7 mouse cellular contexts compared by ENCODE assay signal in genomic region chr9:100642186-100642839, GRCm38 (mm10). TPM values are rescaled to one million over a fixed set of nuclear protein-coding genes. Genes with fewer than 3 reads are reported as not detected.
A peak's percentile ranks its signal among the peaks of the same experiment; 100 is the strongest.
DNase-seq lines count a peak whose midpoint lies in the region; ATAC-seq and TF ChIP-seq lines count a peak whose summit lies in the region.

No protein-coding gene starts in this region.

- TF ChIP-seq CTCF in bone marrow, adult 2 months (IDR thresholded peaks at IDR 0.05; ENCODE audit: control insufficient read depth, insufficient read depth, low read length): no peak

- no peaks in the 10 kb centered on the region for H3K27me3 ChIP-seq in megakaryocyte, embryonic 14.5 days (replicated peaks)
- H3K27me3 ChIP-seq in intestine, embryonic 16.5 days (replicated peaks; ENCODE audit: control insufficient read depth, insufficient read depth, low read length): no peaks in the 10 kb centered on the region
- H3K27me3 ChIP-seq in midbrain, embryonic 11.5 days (ENCODE audit: control insufficient read depth, insufficient read depth, low read length): no peaks in the 10 kb centered on the region

- no peak for TF ChIP-seq POLR2A in bone marrow, adult 2 months (IDR thresholded peaks at IDR 0.05; ENCODE audit: borderline replicate concordance, control insufficient read depth, low read depth, low read length)

- ATAC-seq in megakaryocyte, adult 5-6 weeks (ENCODE audit: poor library complexity, severe bottlenecking): no peak
- peak; percentile 28 for ATAC-seq in erythroblast, adult 5-6 weeks (replicated peaks; ENCODE audit: low FRiP score, poor library complexity, severe bottlenecking)
- ATAC-seq in intestine, embryonic 16.5 days: no peak
- ATAC-seq in midbrain, embryonic 11.5 days (ENCODE audit: low FRiP score): no peak

- under 1% methylated on average over 16 of the region's 16 CpGs for WGBS in bone marrow, adult 2 months
- WGBS in intestine, embryonic 16.5 days: 1% methylated on average over 16 of the region's 16 CpGs
- 3% methylated on average over 16 of the region's 16 CpGs for WGBS in midbrain, embryonic 11.5 days

- H3K4me2 ChIP-seq in intestine, embryonic 16.5 days (ENCODE audit: low read depth, low read length): peak overlapping the region; percentile 80
- peak overlapping the region; percentile 79 for H3K4me2 ChIP-seq in midbrain, embryonic 11.5 days

- H3K9ac ChIP-seq in intestine, embryonic 16.5 days (ENCODE audit: low read depth, low read length): peak overlapping the region; percentile 79
- H3K9ac ChIP-seq in midbrain, embryonic 11.5 days (ENCODE audit: low read length): peak overlapping the region; percentile 75

- no peaks in the 10 kb centered on the region for H3K9me3 ChIP-seq in megakaryocyte, embryonic 14.5 days
- H3K9me3 ChIP-seq in intestine, embryonic 16.5 days (ENCODE audit: control insufficient read depth, low read length): no peaks in the 10 kb centered on the region
- no peaks in the 10 kb centered on the region for H3K9me3 ChIP-seq in midbrain, embryonic 11.5 days (ENCODE audit: control insufficient read depth, low read length)

- no peaks in the 10 kb centered on the region for H3K36me3 ChIP-seq in megakaryocyte, embryonic 14.5 days (replicated peaks; ENCODE audit: low read length)
- no peaks in the 10 kb centered on the region for H3K36me3 ChIP-seq in intestine, embryonic 16.5 days (ENCODE audit: control insufficient read depth, insufficient read depth, low read length)
- H3K36me3 ChIP-seq in midbrain, embryonic 11.5 days (ENCODE audit: control insufficient read depth, insufficient read depth, low read length): no peaks in the 10 kb centered on the region

- H3K27ac ChIP-seq in bone marrow, adult 2 months (ENCODE audit: control insufficient read depth, insufficient read depth, low read depth, low read length, poor library complexity): peak overlapping the region; percentile 97
- H3K27ac ChIP-seq in intestine, embryonic 16.5 days (ENCODE audit: low read length): peak overlapping the region; percentile 99
- peak overlapping the region; percentile 99 for H3K27ac ChIP-seq in midbrain, embryonic 11.5 days (ENCODE audit: low read depth, low read length)

- H3K4me3 ChIP-seq in megakaryocyte, embryonic 14.5 days (replicated peaks): peak overlapping the region; percentile 96
- H3K4me3 ChIP-seq in bone marrow, adult 2 months (replicated peaks; ENCODE audit: control insufficient read depth, low read depth, low read length): peak overlapping the region; percentile 74
- peak overlapping the region; percentile 88 for H3K4me3 ChIP-seq in intestine, embryonic 16.5 days (ENCODE audit: low read length)
- H3K4me3 ChIP-seq in midbrain, embryonic 11.5 days (ENCODE audit: low read depth, low read length): peak overlapping the region; percentile 79

- DNase-seq in midbrain, embryonic 11.5 days (ENCODE audit: low spot score, missing footprints): peak; percentile 97
- no peak for DNase-seq in adipocyte (ENCODE audit: low spot score)

- peaks cover 31% of the 10 kb centered on the region for H3K4me1 ChIP-seq in megakaryocyte, embryonic 14.5 days
- peaks cover 2% of the 10 kb centered on the region; the same call in 1 of the 2 replicates for H3K4me1 ChIP-seq in bone marrow, adult 2 months (ENCODE audit: control insufficient read depth, insufficient read depth, low read length)
- peaks cover 9% of the 10 kb centered on the region for H3K4me1 ChIP-seq in intestine, embryonic 16.5 days (ENCODE audit: control insufficient read depth, insufficient read depth, low read length)
- peaks cover 22% of the 10 kb centered on the region for H3K4me1 ChIP-seq in midbrain, embryonic 11.5 days (ENCODE audit: control insufficient read depth, insufficient read depth, low read length)

RNA-seq across cellular contexts. Expression of gene Stag1, which starts 44.7 kb away (rescaled TPM):
- 1.8 TPM in 1 of 2 replicates, not detected in the other for polyA plus RNA-seq in megakaryocyte, embryonic 14.5 days (2012; ENCODE audit: insufficient read depth, low replicate concordance)
- 71.4 and 76.5 TPM in 2 replicates for total RNA-seq in megakaryocyte, adult 5-6 weeks (2015)
- 93.7 and 102 TPM in 2 replicates for total RNA-seq in megakaryocyte, adult 5-6 weeks (2017)
- polyA plus RNA-seq in bone marrow, adult 2 months (2011; ENCODE audit: insufficient read depth, insufficient read length, low replicate concordance, missing spikeins): 23.4 and 38.6 TPM in 2 replicates
- total RNA-seq in erythroblast, adult 5-6 weeks (2015; ENCODE audit: low replicate concordance): 22.8 and 50.5 TPM in 2 replicates
- 64.5 and 64.7 TPM in 2 replicates for total RNA-seq in erythroblast, adult 5-6 weeks (2017; ENCODE audit: low replicate concordance)
- 24.8 and 29.4 TPM in 2 replicates for polyA plus RNA-seq in intestine, embryonic 16.5 days (2015; fragmentation: Nextera tagmentation; extraction: Ambion mirVana)
- polyA plus RNA-seq in midbrain, embryonic 11.5 days (2014; fragmentation: Nextera tagmentation; extraction: Ambion mirVana): 57.1 and 64.3 TPM in 2 replicates
